Mouse (Mus musculus): ENCODE data around the gene Galns.

DNA sequence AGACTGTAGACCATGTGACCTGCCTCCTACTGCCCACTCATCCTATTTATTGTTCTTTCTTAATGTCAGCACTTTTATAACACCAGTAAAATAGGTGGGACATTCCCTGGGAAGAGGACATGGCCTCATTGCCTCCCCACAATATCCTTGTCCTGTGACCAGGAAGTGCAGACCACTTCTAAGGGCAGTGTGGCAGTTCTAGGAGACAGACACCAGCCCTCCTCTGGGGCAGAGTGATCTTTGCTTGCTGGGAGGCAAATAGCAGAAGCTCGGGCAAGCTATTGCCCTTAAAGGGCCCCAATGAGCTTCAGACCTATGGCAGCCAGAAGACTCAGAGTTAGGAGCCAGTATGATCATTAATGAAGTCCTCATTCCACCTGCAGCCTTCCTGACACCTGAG is 6.6 kb downstream of the Galns start:
- no peak for TF ChIP-seq POLR2A (IDR thresholded peaks at IDR 0.05; ENCODE audit: borderline replicate concordance, extremely low read depth, insufficient read depth, insufficient read length, poor library complexity, severe bottlenecking)
- no peak for TF ChIP-seq CTCF (IDR thresholded peaks at IDR 0.05; ENCODE audit: borderline replicate concordance, extremely low read depth, insufficient read depth, insufficient read length)
